12 mouse cellular contexts compared by ENCODE assay signal in genomic region chr15:56865035-56865804, GRCm38 (mm10).
DNase-seq lines count a peak whose midpoint lies in the region; ATAC-seq and TF ChIP-seq lines count a peak whose summit lies in the region.
"Had no signal": no experiment of that assay in that cellular context is flagged by ENCODE, and none has a peak within 500 bp of the region (broad histone marks: within the 10 kb centered on the region; RNA-seq: fewer than 3 reads in every experiment).

No protein-coding gene starts in this region.

- ATAC-seq in forebrain, postnatal 0 days = peak; percentile 34; the same call in 1 of the 2 replicates
- ATAC-seq in midbrain, embryonic 13.5 days = peak; percentile 83

- no peak overlapping the region for H3K4me2 ChIP-seq in forebrain, postnatal 0 days (ENCODE audit: low read depth)
- H3K4me2 ChIP-seq in midbrain, embryonic 13.5 days (replicated peaks) = no peak overlapping the region
- H3K4me2 ChIP-seq: embryonic facial prominence, embryonic 15.5 days; liver, embryonic 13.5 days had no signal

- no peak overlapping the region for H3K9ac ChIP-seq in forebrain, postnatal 0 days
- H3K9ac ChIP-seq in midbrain, embryonic 13.5 days (replicated peaks) = no peak overlapping the region
- H3K9ac ChIP-seq: embryonic facial prominence, embryonic 15.5 days; liver, embryonic 13.5 days had no signal

- no peaks in the 10 kb centered on the region for H3K36me3 ChIP-seq in forebrain, postnatal 0 days (ENCODE audit: insufficient read depth)
- H3K36me3 ChIP-seq in midbrain, embryonic 13.5 days = no peaks in the 10 kb centered on the region
- H3K36me3 ChIP-seq: embryonic facial prominence, embryonic 15.5 days; liver, embryonic 13.5 days had no signal

- H3K9me3 ChIP-seq in forebrain, postnatal 0 days (ENCODE audit: low read length) = no peaks in the 10 kb centered on the region
- no peaks in the 10 kb centered on the region for H3K9me3 ChIP-seq in midbrain, embryonic 13.5 days
- H3K9me3 ChIP-seq: embryonic facial prominence, embryonic 15.5 days; liver, embryonic 13.5 days had no signal

- 10% methylated on average over 4 of the region's 4 CpGs for WGBS in forebrain, postnatal 0 days
- WGBS in midbrain, embryonic 13.5 days = 10% methylated on average over 4 of the region's 4 CpGs

- TF ChIP-seq POLR2A in brain, embryonic 14.5 days (IDR thresholded peaks at IDR 0.05; ENCODE audit: borderline replicate concordance, extremely low read depth, insufficient read depth, insufficient read length, poor library complexity, severe bottlenecking) = no peak

- no peak for TF ChIP-seq CTCF in brain, embryonic 14.5 days (IDR thresholded peaks at IDR 0.05; ENCODE audit: borderline replicate concordance, extremely low read depth, insufficient read depth, insufficient read length)
- no peak for TF ChIP-seq CTCF in forebrain, postnatal 0 days (IDR thresholded peaks at IDR 0.05; ENCODE audit: low read depth)

- H3K4me1 ChIP-seq in forebrain, postnatal 0 days (ENCODE audit: insufficient read depth) = no peaks in the 10 kb centered on the region; the same call in 1 of the 2 replicates
- peaks cover 20% of the 10 kb centered on the region for H3K4me1 ChIP-seq in midbrain, embryonic 13.5 days (replicated peaks)
- H3K4me1 ChIP-seq: embryonic facial prominence, embryonic 15.5 days; liver, embryonic 13.5 days had no signal

- DNase-seq in brain, embryonic 14.5 days (ENCODE audit: low read depth) = peak; percentile 73
- DNase-seq in embryo, embryonic 9.5 days (ENCODE audit: extremely low spot score) = peak; percentile 49
- DNase-seq in forebrain, postnatal 0 days = no peak
- DNase-seq in gastrocnemius, postnatal 25 days = no peak
- no peak for DNase-seq in layer of hippocampus, postnatal 36 days
- DNase-seq in frontal cortex, adult 2 months (ENCODE audit: extremely low spot score in 1 of 2, low spot score in 1 of 2) = no peak
- DNase-seq: adrenal gland, postnatal 10 days; liver, embryonic 13.5 days; lung, postnatal 4 days had no signal

- no peak overlapping the region for H3K4me3 ChIP-seq in forebrain, postnatal 0 days (ENCODE audit: low read depth, low read length)
- no peak overlapping the region for H3K4me3 ChIP-seq in midbrain, embryonic 13.5 days (replicated peaks)
- H3K4me3 ChIP-seq: embryonic facial prominence, embryonic 15.5 days; liver, embryonic 13.5 days had no signal

- no peak overlapping the region for H3K27ac ChIP-seq in forebrain, postnatal 0 days (ENCODE audit: low read depth, low read length)
- H3K27ac ChIP-seq in midbrain, embryonic 13.5 days = peak overlapping the region; percentile 51
- H3K27ac ChIP-seq: embryonic facial prominence, embryonic 15.5 days; liver, embryonic 13.5 days; stomach, postnatal 0 days had no signal

- H3K27me3 ChIP-seq in forebrain, postnatal 0 days (ENCODE audit: insufficient read depth, low read length) = no peaks in the 10 kb centered on the region
- H3K27me3 ChIP-seq in midbrain, embryonic 13.5 days = no peaks in the 10 kb centered on the region
- H3K27me3 ChIP-seq: embryonic facial prominence, embryonic 15.5 days; liver, embryonic 13.5 days had no signal

Comparison
In these comparisons a context has a peak if more than half of its experiments do, and no peak if none do; other contexts are left out.
1. DNase-seq: peak in brain, embryonic 14.5 days (single experiment) and embryo, embryonic 9.5 days (single experiment); none in forebrain, postnatal 0 days (single experiment), gastrocnemius, postnatal 25 days (single experiment), layer of hippocampus, postnatal 36 days (0 of 2) and frontal cortex, adult 2 months (0 of 2).